Mouse (Mus musculus) kidney, adult 9 months (tissue): ENCODE results near the gene Ubc.

Experiments
- DNase-seq: peaks from one replicate; pipeline ENCODE4 v3.0.0; 2022

Ubc gene

GRCm38 (mm10) chr5:125344296-125344695 lies 45.7 kb downstream of the Ubc start:
- no peak for DNase-seq

- DNase-seq, result no peak
These were observed 48.4 kb downstream of the Ubc start for GRCm38 (mm10) chr5:125341459-125342090.

- peak; percentile 89 for DNase-seq
These were observed 49.3 kb downstream of the Ubc start, which contains the start of gene Scarb1 for GRCm38 (mm10) chr5:125340547-125341262. Gene Scarb1, minus strand, starts transcription at chr5:125341094.

GRCm38 (mm10) chr5:125339851-125340531 lies 50.0 kb downstream of the Ubc start:
- no peak for DNase-seq

- peak; percentile 43 for DNase-seq
These were observed 50.8 kb downstream of the Ubc start for GRCm38 (mm10) chr5:125339108-125339751.

GRCm38 (mm10) chr5:125337526-125337925 lies 52.5 kb downstream of the Ubc start:
- DNase-seq, result no peak

- no peak for DNase-seq
These were observed 53.0 kb downstream of the Ubc start for GRCm38 (mm10) chr5:125337012-125337411.
